Comparison of ENCODE assay signal across 26 mouse cellular contexts in genomic region chr3:138415121-138415690, GRCm38 (mm10). TPM values are rescaled to one million over a fixed set of nuclear protein-coding genes. Genes with fewer than 3 reads are reported as not detected.
A peak's percentile ranks its signal among the peaks of the same experiment; 100 is the strongest.
DNase-seq lines count a peak whose midpoint lies in the region; ATAC-seq and TF ChIP-seq lines count a peak whose summit lies in the region.
"Had no signal": no experiment of that assay in that cellular context is flagged by ENCODE, and none has a peak within 500 bp of the region (broad histone marks: within the 10 kb centered on the region; RNA-seq: fewer than 3 reads in every experiment).

Adh4 (plus strand) TSS chr3:138415466.

- no peak for TF ChIP-seq CTCF in stomach, postnatal 0 days (IDR thresholded peaks at IDR 0.05; ENCODE audit: low read depth)

- H3K4me3 ChIP-seq in neural tube, embryonic 15.5 days (replicated peaks), result no peak within 1 kb of the TSS
- H3K4me3 ChIP-seq in stomach, postnatal 0 days (ENCODE audit: low read depth, low read length), result no peak within 1 kb of the TSS
- H3K4me3 ChIP-seq: midbrain, embryonic 12.5 days; neural tube, embryonic 13.5 days had no signal

- H3K9ac ChIP-seq in neural tube, embryonic 15.5 days (replicated peaks), result no peak within 1 kb of the TSS
- H3K9ac ChIP-seq in stomach, postnatal 0 days (ENCODE audit: low read length), result no peak within 1 kb of the TSS
- H3K9ac ChIP-seq: forebrain, postnatal 0 days; lung, embryonic 14.5 days; midbrain, embryonic 12.5 days; neural tube, embryonic 13.5 days had no signal

- no peaks in the 10 kb centered on the region for H3K36me3 ChIP-seq in neural tube, embryonic 15.5 days
- H3K36me3 ChIP-seq in stomach, postnatal 0 days (ENCODE audit: control insufficient read depth, insufficient read depth, low read length), result no peaks in the 10 kb centered on the region
- H3K36me3 ChIP-seq: midbrain, embryonic 12.5 days; neural tube, embryonic 13.5 days had no signal

- no peaks in the 10 kb centered on the region for H3K27me3 ChIP-seq in neural tube, embryonic 15.5 days (replicated peaks)
- no peaks in the 10 kb centered on the region for H3K27me3 ChIP-seq in stomach, postnatal 0 days (ENCODE audit: control insufficient read depth, insufficient read depth, low read length)
- H3K27me3 ChIP-seq: midbrain, embryonic 12.5 days; neural tube, embryonic 13.5 days had no signal

- TF ChIP-seq EP300 in stomach, postnatal 0 days (optimal IDR thresholded peaks at IDR 0.05), result no peak

- peak; percentile 35 for DNase-seq in kidney, adult 9 months
- DNase-seq in kidney, adult 18-20 months, result no peak
- DNase-seq in neural tube, embryonic 10.5 days (ENCODE audit: extremely low spot score, low spot score), result peak; percentile 20
- peak; percentile 19 to 51 for DNase-seq in kidney, postnatal 36 days
- no peak for DNase-seq in heart, adult 18-20 months
- DNase-seq in stomach, postnatal 0 days (ENCODE audit: low spot score), result no peak
- DNase-seq: cerebellum, adult 18-20 months; cerebellum, postnatal 36 days; forebrain, postnatal 0 days; gastrocnemius, postnatal 36 days; left cerebral cortex, postnatal 4 days; liver; lung, embryonic 14.5 days; thymus, adult 2 months had no signal

- H3K27ac ChIP-seq in neural tube, embryonic 15.5 days (replicated peaks), result no peak within 1 kb of the TSS
- H3K27ac ChIP-seq in stomach, postnatal 0 days (replicated peaks), result no peak within 1 kb of the TSS
- H3K27ac ChIP-seq: macrophage; midbrain, embryonic 12.5 days; neural tube, embryonic 13.5 days had no signal

- ATAC-seq in neural tube, embryonic 15.5 days (ENCODE audit: low FRiP score), result no peak
- no peak for ATAC-seq in stomach, postnatal 0 days (ENCODE audit: low FRiP score, low TSS enrichment)
- ATAC-seq: forebrain, postnatal 0 days; hindbrain, embryonic 16.5 days; intestine, embryonic 16.5 days had no signal

- H3K4me2 ChIP-seq in neural tube, embryonic 15.5 days, result no peak within 1 kb of the TSS
- H3K4me2 ChIP-seq in stomach, postnatal 0 days (replicated peaks; ENCODE audit: low read depth), result no peak within 1 kb of the TSS
- H3K4me2 ChIP-seq: lung, embryonic 14.5 days; midbrain, embryonic 12.5 days; neural tube, embryonic 13.5 days had no signal

- H3K9me3 ChIP-seq in neural tube, embryonic 15.5 days (replicated peaks), result no peaks in the 10 kb centered on the region
- H3K9me3 ChIP-seq in stomach, postnatal 0 days (ENCODE audit: control insufficient read depth, low read length), result no peaks in the 10 kb centered on the region
- H3K9me3 ChIP-seq: midbrain, embryonic 12.5 days; neural tube, embryonic 13.5 days had no signal

- 76% methylated on average over 6 of the region's 6 CpGs for WGBS in neural tube, embryonic 15.5 days
- WGBS in stomach, postnatal 0 days, result 68% methylated on average over 6 of the region's 6 CpGs

- no peaks in the 10 kb centered on the region for H3K4me1 ChIP-seq in neural tube, embryonic 15.5 days
- no peaks in the 10 kb centered on the region for H3K4me1 ChIP-seq in stomach, postnatal 0 days (replicated peaks; ENCODE audit: control insufficient read depth, insufficient read depth)
- H3K4me1 ChIP-seq: midbrain, embryonic 12.5 days; neural tube, embryonic 13.5 days had no signal

RNA-seq across cellular contexts. Expression of gene Adh4, which starts in this region (rescaled TPM):
- polyA plus RNA-seq in neural tube, embryonic 15.5 days (2015; fragmentation: Nextera tagmentation; extraction: Ambion mirVana), result not detected in 2 replicates
- total RNA-seq in heart, adult 18-20 months (2021), result not detected
- polyA plus RNA-seq in stomach, postnatal 0 days (2015; fragmentation: Nextera tagmentation; extraction: Ambion mirVana), result not detected in 2 replicates
- total RNA-seq: forebrain, postnatal 0 days; gastrocnemius, postnatal 36 days; hematopoietic stem cell, adult 5-6 weeks; layer of hippocampus, adult 8-10 months; left cerebral cortex, adult 18-20 months; left cerebral cortex, postnatal 4 days had no signal
- polyA plus RNA-seq: C2C12; embryonic facial prominence, embryonic 14.5 days; forebrain, postnatal 0 days; heart, embryonic 16.5 days; hindbrain, embryonic 16.5 days; lung, embryonic 14.5 days; macrophage; midbrain, embryonic 12.5 days; neural tube, embryonic 13.5 days; thymus, adult 2 months had no signal

Comparison
In these comparisons a context has a peak if more than half of its experiments do, and no peak if none do; other contexts are left out.
1. DNase-seq: peak in kidney, adult 9 months (single experiment), neural tube, embryonic 10.5 days (single experiment) and kidney, postnatal 36 days (2 of 2); none in kidney, adult 18-20 months (single experiment), heart, adult 18-20 months (0 of 2) and stomach, postnatal 0 days (single experiment).